Mouse (Mus musculus) adrenal gland, adult 2 months (tissue): ENCODE data around the gene Top1. TPM values are rescaled to one million over a fixed set of nuclear protein-coding genes. Genes with fewer than 3 reads are reported as not detected.

Experiments
- DNase-seq: peaks from one replicate; pipeline ENCODE4 v3.0.0; 2021
- polyA plus RNA-seq: library from polyadenylated mRNA; depleted of rRNA; stranded (reverse); fragments of >200 nt; gene quantifications from 2 replicates; pipeline ENCODE4 v1.2.3, GENCODE M21; 2012
- total RNA-seq, 2 experiments: library from RNA; stranded (reverse); gene quantifications; 2 replicates each; pipeline ENCODE4 v1.2.3; 2021

The Top1 gene
- total and polyA plus RNA-seq, 3 experiments = 61.4 to 104 (median 66.4) TPM

DNA sequence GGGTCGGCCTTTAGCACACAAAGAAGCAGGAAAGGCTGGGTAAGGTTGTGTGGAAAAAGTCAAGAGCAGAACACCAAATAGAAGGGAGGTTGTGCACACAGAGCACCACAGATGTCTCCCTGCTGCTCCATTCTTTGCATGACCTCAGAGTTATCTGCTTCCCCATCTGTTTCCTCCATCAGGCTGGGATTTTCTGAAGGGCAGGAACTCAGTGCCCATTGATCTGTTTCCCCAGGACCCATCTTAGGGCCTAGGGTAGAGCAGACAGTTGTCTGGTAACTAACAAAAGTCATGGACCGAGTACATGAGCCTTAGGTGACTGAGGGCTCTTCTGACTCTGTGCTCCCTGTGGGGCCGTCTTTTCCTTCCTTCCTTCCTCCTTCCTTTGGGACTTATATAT, 95.9 kb downstream of the Top1 start:
- no peak for DNase-seq

DNA sequence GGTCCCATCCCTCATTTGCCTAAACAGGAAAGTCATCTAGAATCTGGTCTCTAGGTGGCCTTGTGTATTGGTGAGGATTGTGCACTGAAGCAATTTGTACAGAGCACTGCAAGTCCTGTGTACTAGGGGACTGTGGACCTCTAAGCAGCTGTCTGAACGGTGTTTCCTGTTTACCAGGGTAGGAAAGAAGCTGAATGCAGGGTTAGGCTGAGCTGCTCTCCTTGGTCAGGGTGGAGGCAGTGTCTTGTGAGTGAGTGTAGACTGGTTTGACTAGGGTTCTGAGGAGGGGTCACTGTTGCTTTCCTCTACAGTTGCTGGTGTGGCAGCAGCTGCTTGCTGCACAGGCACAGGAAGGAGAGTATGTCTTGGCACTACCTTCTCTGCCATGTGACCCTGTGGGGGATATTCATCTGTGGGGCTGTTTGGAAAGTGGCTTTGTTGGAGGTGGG, 96.5 kb downstream of the Top1 start:
- DNase-seq = no peak

DNA sequence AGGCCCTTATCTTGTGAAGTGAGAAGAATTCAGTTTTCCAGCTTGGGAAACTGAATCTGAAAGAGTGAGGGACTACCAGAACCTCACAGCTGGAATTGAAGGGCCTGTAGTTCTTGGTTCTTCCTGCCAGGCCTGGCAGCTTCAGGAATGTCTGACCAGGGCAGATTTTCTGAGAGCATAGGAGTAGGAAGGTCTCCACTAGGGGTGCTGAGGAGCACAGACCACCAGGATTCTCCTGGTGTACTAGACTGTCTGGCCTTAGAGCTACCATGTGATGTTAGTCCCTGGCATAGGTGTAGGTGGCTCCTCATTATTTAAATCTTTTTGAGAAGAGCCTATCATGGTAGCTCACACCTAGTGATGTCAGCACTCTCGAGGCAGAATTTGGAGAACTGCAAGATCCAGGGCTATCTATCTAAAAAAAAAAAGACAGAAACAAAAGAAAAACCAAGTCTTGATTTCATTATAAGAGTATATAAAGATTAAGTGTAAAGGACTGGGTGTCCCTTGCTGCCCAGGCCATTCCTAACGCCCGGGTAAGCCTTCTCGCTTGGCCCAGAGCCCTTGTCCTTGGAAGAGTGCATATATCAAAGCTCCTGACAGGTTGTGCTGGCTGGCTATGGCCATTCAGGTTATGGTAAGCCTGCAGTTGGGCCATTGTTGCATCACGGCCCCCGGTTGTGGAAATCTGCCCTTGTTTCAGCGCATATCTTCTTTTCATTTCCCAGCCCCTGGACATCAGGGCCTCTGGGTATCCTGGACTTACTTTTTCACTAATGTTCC, 98.5 kb downstream of the Top1 start:
- peak; percentile 92 for DNase-seq

DNA sequence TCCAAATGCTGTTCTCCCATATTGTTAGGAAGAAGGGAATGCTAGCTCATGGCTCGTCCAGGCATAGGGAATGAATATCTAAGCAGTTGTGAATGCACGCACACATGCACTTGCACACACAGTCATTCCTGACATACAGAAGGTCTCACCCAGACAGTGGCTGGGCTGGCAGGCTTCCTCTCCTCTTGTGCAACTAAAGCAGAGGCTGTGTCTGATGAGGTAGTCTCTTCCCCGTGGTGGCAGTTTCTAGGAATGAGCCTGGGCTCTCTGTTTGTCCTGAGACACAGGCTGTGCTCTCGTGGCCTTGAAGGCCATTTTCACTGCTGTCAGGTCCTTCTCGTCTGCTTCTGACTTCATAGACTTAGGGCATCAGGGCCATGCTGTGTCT, 99.1 kb downstream of the Top1 start:
- peak; percentile 82 for DNase-seq

DNA sequence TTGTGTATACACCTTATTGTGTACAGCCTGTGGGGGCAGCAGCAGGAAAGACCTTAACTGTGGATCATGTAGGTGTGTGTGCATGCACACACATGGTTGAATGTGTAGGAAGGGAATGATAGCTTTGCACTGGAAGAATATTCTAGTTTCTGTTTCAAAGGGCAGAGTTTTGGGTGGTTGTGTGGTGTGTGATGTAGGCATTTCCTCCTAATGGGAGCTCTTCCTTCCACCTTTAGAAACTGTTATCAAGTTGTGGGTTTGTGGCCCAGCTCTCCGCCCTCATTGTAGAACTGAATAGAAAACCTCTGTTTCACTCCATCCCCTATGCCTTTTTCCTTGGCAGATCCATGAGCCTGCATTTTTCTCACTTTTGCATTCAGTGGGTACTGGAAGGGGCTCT, 99.8 kb downstream of the Top1 start:
- no peak for DNase-seq

DNA sequence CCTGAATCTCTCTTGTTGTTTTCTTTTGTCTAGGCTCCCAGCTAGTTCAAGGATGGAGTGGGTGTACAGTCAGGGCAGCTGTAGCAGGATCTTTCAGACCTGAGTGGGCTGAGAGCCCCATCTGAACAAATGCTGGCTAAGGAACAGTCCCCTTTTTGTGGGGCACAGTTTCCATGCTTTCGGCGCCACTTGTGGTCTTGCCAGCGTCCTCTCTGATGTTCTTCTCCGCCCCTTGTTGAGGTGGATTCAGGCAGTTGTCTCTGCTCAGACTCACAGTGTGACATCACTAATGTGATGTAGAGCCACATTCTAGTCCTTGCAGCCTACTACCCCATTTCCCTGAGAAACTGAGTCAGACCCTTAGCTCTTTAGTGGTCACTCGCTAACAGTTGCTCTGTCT, 100.9 kb downstream of the Top1 start:
- no peak for DNase-seq

DNA sequence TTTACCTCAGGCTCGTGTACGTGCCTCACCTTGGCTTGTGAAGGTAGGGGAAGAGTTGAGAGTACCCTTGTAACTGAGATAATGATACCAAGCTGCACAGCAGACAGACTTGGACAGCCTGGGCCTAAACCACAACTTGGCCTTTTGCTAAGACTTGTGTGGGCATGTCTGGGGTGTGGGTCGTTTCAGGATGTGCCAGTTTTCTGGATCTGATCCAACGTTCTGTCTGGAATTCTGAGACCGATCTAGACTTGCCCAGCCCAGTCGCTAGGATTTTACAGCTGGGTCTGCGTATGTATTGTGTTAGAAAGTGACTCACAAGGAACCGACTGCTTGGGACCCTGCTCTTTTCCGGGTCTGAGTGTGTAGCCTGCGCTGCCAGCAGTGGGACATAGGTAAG, 101.4 kb downstream of the Top1 start:
- DNase-seq = no peak

DNA sequence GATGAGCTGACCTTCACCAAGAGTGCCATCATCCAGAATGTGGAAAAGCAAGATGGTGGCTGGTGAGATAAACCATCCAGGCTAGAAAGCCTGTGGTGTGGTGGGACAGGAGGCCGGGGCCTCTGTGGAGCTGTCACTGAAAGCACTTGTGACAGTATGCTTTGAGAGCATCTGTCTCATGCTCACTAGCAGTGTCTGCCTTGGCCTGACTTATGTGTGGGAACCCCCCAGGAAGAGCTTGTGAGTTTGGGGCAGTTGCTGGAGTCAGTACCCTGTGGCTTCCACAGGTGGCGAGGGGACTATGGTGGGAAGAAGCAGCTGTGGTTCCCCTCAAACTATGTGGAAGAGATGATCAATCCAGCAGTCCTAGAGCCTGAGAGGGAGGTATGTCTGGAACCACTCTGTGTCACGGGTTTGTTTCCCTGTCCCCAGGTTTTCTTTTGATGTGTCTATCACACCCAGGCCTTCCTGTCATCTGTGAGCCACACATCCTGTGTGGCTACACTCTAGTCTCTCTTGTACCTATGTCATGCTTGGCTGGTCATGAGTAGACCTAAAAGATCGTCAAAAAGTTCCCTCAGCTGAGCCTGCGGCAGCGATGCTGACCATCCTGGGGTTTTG, 111.0 kb downstream of the Top1 start:
- no peak for DNase-seq

DNA sequence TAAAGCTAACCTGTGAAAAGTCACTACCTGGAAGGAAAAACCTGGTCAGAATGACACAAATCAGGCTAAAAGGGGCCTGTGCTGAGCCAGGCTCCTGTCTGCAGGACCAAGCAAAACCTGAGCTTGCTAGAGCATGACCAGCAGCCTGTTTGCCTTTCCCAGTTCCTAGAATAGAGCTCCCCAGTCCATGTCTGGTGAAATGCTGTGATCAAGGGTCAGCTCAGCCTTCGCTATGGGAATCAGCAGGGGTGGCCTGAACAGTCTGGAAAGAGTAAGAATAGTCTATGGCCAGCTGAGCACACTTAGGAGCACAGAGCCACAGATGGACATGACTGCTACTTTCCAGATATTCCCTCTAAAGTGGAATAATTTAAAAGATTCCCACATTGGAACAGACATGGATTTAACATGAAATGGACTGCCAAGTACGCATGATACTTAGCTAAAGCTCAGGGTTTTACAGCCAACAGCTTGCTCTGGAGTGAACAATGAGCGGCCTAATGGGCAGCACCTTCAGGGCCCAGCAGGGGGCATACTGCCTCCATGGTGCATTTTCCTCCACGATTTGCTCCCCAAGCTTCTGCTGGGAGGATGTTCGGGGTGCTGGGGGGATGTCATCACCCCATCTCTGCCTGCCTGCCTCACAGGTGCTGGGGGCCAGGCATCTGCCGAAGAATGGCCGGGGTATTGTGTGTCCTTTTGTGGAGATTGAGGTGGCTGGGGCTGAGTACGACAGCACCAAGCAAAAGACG, 114.9 kb downstream of the Top1 start:
- DNase-seq = peak; percentile 56

DNA sequence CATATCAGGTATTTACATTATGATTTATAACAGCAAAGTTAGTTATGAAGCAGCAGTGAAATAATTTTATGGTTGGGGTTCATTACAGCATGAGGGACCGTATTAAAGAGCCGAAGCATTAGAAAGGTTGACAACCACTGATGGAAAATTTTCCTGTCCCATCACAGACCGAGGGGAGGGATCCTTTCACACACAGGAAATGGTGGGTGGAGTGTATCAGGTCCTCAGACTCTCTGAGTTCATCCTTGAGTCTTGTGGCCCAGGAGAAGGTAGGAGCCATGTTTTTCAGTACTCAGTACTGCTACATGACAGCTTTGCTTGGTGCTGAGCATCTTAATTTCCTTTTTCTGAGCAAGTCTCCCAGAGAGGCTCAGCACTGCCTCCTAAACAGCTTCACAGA, 118.1 kb downstream of the Top1 start:
- no peak for DNase-seq

DNA sequence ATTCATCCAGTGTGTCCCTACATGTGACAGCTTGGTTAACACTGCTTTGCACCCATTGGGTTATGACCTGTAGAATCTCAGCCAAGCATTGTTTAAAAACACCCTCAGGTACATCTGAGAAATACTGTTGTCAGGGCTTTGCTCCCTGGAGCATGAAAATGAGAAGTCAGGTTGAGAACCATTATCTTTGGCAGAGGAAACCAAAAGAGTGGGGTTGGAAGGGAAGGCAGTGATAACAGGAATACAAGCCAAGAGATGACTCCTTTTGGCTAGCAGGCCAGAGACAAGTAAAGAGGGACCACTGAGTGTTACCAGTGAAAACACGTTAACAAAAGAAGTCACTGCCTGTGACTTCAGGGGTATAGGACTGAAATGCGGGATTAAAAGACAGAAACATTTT, 118.7 kb downstream of the Top1 start:
- no peak for DNase-seq

DNA sequence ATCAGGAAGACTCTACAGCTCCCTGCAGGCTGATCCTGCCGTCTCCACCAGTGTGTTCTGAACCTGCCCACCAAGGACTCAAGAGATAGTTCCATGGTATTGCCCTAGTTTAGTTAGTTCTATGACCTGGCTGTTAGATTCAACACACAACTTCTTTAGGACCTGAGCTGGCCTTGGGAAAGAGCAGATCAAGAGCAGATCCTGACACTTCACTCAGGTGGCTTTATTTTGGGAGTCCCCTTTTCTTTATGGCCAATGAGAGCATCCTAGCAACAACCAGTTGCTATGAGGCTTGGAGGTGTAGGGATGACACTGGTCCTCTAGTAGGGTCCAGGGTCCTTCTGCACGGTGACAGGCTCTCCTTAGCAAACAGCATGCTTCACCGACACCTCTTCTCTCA, 119.4 kb downstream of the Top1 start:
- DNase-seq = no peak

DNA sequence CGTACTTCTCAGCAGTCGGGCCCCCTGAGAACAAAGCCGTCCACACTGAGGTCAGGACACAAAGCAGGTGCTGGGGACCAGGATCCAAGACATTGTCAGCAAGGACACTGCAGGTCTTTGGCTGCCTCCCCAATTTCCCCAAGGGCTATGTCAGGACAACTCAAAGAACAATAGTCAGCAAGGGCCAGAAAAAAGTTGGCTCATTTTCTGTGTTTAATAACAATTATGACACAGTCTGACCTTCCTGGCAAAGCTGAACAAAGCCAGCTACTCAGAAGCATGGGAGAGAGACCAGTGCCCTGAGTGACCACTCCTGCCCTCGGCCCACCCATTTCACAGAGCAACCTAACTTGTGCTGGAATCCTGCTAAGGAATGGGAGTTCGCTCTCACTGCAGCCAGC, 120.7 kb downstream of the Top1 start:
- DNase-seq = peak; percentile 72

DNA sequence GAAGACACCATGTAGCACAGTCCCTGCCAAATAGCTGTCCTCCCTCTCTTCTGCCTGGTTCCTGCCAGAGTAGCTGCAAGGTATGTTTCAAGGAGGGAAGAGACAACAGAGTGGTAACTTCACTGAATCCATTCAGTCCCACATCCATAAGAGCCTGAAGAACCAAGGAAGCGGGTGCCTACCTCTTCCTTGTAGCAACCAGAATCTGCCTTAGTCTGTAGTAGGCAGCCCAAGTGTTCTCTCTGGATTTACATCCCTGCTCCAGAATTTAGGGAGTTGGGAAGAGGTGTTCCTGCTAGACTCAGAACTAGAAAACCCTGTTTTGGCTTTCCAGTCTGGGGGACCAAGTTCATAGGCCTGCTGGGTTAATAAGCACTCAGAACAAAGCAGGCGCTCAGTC, 121.5 kb downstream of the Top1 start:
- DNase-seq = no peak

DNA sequence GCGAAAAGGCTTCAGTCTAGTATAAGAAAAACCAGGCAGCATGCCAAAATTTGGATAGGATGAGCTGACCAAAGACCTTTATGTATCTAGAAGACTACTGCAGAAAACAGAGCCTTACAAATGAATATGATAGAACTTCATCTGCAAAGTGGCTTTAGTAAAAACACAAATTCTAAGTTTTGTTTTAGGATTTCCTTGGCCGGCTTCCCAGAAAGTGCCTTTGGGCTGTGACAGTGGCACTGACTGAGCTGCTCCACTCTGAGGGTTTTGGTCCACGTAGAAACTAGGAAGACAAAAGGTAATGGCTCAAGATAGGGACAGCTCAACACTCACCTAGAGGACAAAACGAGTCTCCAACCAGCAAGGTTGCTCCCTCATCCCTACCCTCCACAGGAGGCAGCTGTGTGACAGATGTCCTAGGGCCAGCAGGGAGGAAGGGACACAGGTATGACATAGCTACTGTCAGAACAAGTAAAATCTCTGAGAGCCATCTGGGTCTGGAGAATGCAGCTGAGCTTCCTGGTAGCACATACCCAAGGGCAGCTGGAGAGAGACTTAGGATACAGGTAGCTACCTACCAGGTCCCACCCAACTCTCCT, 122.5 kb downstream of the Top1 start:
- no peak for DNase-seq

DNA sequence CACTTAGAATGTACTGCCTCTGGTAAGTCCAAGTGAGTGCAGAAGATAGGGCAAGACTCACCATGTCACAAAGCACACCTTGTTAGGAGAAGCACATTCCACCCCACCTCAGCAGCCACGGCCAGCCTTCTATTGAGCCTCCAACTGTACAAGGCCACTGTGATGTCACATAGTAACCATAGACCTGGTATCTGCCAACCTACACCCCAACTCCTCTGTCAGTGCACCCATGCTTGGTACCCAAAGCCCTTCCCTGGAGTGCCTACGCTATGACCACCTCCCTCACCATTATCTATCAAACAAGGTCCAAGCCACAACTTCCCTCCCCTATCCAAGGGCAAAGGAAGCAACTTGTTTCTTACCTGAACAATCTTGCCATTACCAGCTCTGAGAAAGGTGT, 123.3 kb downstream of the Top1 start:
- DNase-seq = no peak

DNA sequence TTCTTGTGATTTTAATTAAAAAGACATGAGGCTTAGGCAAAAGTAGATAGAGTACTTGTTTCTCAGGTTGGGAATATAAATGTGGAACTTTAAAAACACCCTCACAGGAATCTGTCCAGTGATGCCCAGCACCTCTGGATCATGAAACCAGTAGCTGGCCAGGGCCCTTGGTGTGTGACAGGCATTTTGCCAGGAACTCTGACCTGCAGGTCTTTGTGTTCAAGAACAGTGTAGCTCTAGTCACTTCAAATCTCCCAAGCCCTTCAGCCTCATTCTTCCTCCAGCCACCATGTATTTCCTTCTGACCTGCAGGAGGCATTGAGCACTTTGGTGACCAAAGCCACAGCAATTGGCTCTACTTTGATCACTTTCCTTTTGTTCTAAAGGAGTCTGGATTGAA, 124.7 kb downstream of the Top1 start:
- no peak for DNase-seq

DNA sequence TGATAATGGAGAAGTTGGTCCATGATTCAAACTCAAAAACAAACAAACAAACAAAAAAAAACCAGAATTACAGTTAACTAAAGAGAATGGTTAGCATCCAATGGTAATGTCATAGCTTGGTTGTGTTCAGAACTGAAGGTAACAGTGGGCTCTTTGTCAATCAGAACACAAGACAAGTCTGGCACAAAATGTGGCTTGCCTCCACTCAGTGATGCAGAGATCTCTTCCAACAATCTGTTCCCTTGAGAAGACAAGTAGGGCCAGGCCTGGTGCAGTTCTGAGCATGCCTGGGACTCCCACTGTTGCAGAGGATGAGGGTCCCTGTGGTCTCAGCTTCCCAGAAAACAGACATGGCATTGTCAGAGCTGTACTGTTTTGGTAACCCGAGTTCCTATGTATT, 125.2 kb downstream of the Top1 start:
- no peak for DNase-seq

DNA sequence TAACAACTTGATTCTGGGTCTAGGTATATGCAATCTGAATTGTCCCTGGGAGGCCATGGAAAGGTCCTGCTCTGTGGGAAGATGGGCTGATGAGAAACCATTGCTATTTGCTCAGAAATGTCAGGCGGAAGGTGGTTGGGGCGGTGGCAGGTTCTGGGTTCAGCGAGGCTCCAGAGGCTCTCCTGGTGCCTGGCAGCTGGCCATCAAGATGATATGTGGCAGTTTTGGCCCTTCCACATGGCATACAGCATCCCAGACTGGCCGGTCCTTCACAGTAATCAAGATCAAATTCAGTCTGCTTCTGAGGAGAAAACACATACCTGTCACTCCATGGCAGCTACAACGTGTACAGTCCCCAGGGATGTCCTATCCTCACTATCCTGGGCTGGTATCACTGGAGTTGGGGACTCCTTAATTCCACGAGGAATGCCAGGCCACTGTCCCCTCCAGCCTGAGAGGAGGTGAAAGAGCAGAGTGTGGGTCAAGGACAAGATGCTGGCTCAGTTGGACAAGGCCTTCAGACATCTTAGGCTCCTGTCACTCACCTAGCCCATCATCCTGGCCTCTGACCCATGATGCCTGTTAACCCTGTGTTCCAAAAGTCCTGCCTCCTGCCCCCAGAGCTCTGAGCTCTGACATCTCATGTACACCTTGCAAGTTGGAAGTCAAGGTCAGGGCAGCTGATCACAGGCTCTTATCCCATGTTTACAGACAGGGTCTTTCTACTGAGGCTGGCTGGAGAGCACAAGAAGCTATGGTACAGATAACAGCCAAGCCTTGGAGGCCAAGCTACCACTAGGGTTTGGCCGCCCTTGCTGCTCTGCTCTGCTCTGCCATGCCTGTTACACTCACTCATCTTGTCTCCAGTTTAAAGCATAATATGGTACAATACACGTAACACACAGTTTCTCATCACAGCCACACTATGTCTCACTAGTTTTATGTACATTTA, 125.9 kb downstream of the Top1 start:
- no peak for DNase-seq
